Mouse (Mus musculus): ENCODE results near the gene Cdyl2.

Gene Cdyl2

GRCm38 (mm10) chr8:116528736-116529135 is 204.1 kb downstream of the Cdyl2 start:
- DNase-seq = no peak

DNA sequence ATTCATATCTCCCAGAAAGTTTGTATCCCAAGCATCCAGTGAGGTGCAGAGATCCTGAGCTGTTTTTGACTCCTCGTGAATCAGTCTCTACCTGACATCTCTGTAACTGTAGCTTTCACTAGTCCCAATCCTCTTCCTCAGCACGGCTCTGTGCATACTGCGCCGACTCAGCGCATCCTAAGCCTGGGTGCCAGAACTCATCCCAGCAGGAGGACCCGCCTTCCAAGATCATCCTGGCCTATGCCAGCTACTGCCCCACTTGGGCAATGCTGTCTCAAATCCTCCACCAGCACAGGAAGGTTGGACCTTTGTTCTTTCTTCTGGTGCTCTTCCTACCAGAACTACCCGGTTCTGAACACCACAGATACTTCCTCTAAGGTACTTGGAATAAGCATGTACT is 207.9 kb downstream of the Cdyl2 start:
- DNase-seq = peak; percentile 75
